Mouse (Mus musculus) Muller cell, postnatal 12 days (primary cell): Measurements from ENCODE around the gene Xrcc4.
"Not testable (repeated sequence)": the region's sequence is repeated elsewhere in the genome, so short reads cannot be mapped to it uniquely, and the experiment has no call there.

Experiments used
- DNase-seq: peaks from one replicate; pipeline ENCODE4 v3.0.0-alpha.2; 2015; ENCODE audit errors: inconsistent ontology term

Xrcc4 gene

GRCm38 (mm10) chr13:89814543-89814942 lies 274.9 kb downstream of the Xrcc4 start:
- peak; percentile 70 for DNase-seq

- DNase-seq = no peak
Observed at GRCm38 (mm10) chr13:89812169-89812568, 277.2 kb downstream of the Xrcc4 start.

- no peak for DNase-seq
Observed at GRCm38 (mm10) chr13:89809024-89809423, 280.4 kb downstream of the Xrcc4 start.

- DNase-seq = no peak
Observed at GRCm38 (mm10) chr13:89801901-89802300, 287.5 kb downstream of the Xrcc4 start.

GRCm38 (mm10) chr13:89797721-89798120 lies 291.7 kb downstream of the Xrcc4 start:
- peak; percentile 45 for DNase-seq

GRCm38 (mm10) chr13:89791475-89791874 lies 297.9 kb downstream of the Xrcc4 start:
- DNase-seq = no peak

GRCm38 (mm10) chr13:89782886-89783285 lies 306.5 kb downstream of the Xrcc4 start:
- peak; percentile 81 for DNase-seq

GRCm38 (mm10) chr13:89780276-89780675 lies 309.1 kb downstream of the Xrcc4 start:
- no peak for DNase-seq

GRCm38 (mm10) chr13:89779208-89779911 lies 310.0 kb downstream of the Xrcc4 start:
- DNase-seq = peak; percentile 69

- DNase-seq = no peak
Observed at GRCm38 (mm10) chr13:89777764-89778163, 311.6 kb downstream of the Xrcc4 start.

- no peak for DNase-seq
Observed at GRCm38 (mm10) chr13:89777146-89777545, 312.3 kb downstream of the Xrcc4 start.

GRCm38 (mm10) chr13:89766551-89766950 lies 322.9 kb downstream of the Xrcc4 start:
- DNase-seq = no peak

- no peak for DNase-seq
Observed at GRCm38 (mm10) chr13:89765966-89766365, 323.4 kb downstream of the Xrcc4 start.

- DNase-seq = no peak
Observed at GRCm38 (mm10) chr13:89762339-89762738, 327.1 kb downstream of the Xrcc4 start.

- peak; percentile 67 for DNase-seq
Observed at GRCm38 (mm10) chr13:89756347-89756746, 333.1 kb downstream of the Xrcc4 start.

GRCm38 (mm10) chr13:89750562-89750961 lies 338.8 kb downstream of the Xrcc4 start:
- DNase-seq = not testable (repeated sequence)

- DNase-seq = no peak
Observed at GRCm38 (mm10) chr13:89743201-89743600, 346.2 kb downstream of the Xrcc4 start.

- DNase-seq = no peak
Observed at GRCm38 (mm10) chr13:89742686-89743200, 346.7 kb downstream of the Xrcc4 start.

- DNase-seq = peak; percentile 56
Observed at GRCm38 (mm10) chr13:89741766-89742685, 347.4 kb downstream of the Xrcc4 start, which contains the start of gene Vcan. TSS of gene Vcan (minus strand) at chr13:89742509.

GRCm38 (mm10) chr13:89741116-89741551 lies 348.3 kb downstream of the Xrcc4 start:
- DNase-seq = peak; percentile 50

GRCm38 (mm10) chr13:89740243-89741115 lies 348.9 kb downstream of the Xrcc4 start:
- DNase-seq = peak; percentile 90
